9 mouse cellular contexts compared by ENCODE assay signal in genomic region chr1:37614130-37614529, GRCm38 (mm10).
DNase-seq lines count a peak whose midpoint lies in the region; ATAC-seq and TF ChIP-seq lines count a peak whose summit lies in the region.
"Had no signal": no experiment of that assay in that cellular context is flagged by ENCODE, and none has a peak within 500 bp of the region (broad histone marks: within the 10 kb centered on the region; RNA-seq: fewer than 3 reads in every experiment).

No protein-coding gene starts in this region.

- H3K9me3 ChIP-seq in intestine, embryonic 16.5 days (ENCODE audit: control insufficient read depth, low read length), result no peaks in the 10 kb centered on the region
- no peaks in the 10 kb centered on the region for H3K9me3 ChIP-seq in stomach, embryonic 15.5 days
- H3K9me3 ChIP-seq in forebrain, embryonic 12.5 days, result no peaks in the 10 kb centered on the region
- H3K9me3 ChIP-seq: midbrain, embryonic 12.5 days had no signal

- no peaks in the 10 kb centered on the region for H3K27me3 ChIP-seq in intestine, embryonic 16.5 days (replicated peaks; ENCODE audit: control insufficient read depth, insufficient read depth, low read length)
- no peaks in the 10 kb centered on the region for H3K27me3 ChIP-seq in stomach, embryonic 15.5 days (replicated peaks)
- H3K27me3 ChIP-seq in forebrain, embryonic 12.5 days, result no peaks in the 10 kb centered on the region
- H3K27me3 ChIP-seq: midbrain, embryonic 12.5 days had no signal

- TF ChIP-seq CTCF in lung, adult 2 months (IDR thresholded peaks at IDR 0.05; ENCODE audit: insufficient read depth, low read length), result no peak

- WGBS in lung, adult 2 months, result 48% methylated on average over 15 of the region's 15 CpGs
- 36% methylated on average over 15 of the region's 15 CpGs for WGBS in intestine, embryonic 16.5 days
- WGBS in stomach, embryonic 15.5 days, result 37% methylated on average over 15 of the region's 15 CpGs
- WGBS in forebrain, embryonic 12.5 days, result 81% methylated on average over 15 of the region's 15 CpGs

- no peaks in the 10 kb centered on the region for H3K36me3 ChIP-seq in intestine, embryonic 16.5 days (ENCODE audit: control insufficient read depth, insufficient read depth, low read length)
- no peaks in the 10 kb centered on the region for H3K36me3 ChIP-seq in stomach, embryonic 15.5 days
- H3K36me3 ChIP-seq in forebrain, embryonic 12.5 days (replicated peaks), result no peaks in the 10 kb centered on the region
- H3K36me3 ChIP-seq: midbrain, embryonic 12.5 days had no signal

- H3K9ac ChIP-seq in intestine, embryonic 16.5 days (ENCODE audit: low read depth, low read length), result peak overlapping the region; percentile 52
- no peak overlapping the region for H3K9ac ChIP-seq in stomach, embryonic 15.5 days
- H3K9ac ChIP-seq in forebrain, embryonic 12.5 days, result no peak overlapping the region
- H3K9ac ChIP-seq: midbrain, embryonic 12.5 days had no signal

- H3K4me3 ChIP-seq in lung, adult 2 months (replicated peaks; ENCODE audit: extremely low read depth, low read depth, low read length), result peak overlapping the region; percentile 8
- peak overlapping the region; percentile 17 for H3K4me3 ChIP-seq in intestine, embryonic 16.5 days (ENCODE audit: low read length)
- H3K4me3 ChIP-seq in stomach, embryonic 15.5 days (replicated peaks), result peak overlapping the region; percentile 5; the same call in 1 of the 2 replicates
- no peak overlapping the region for H3K4me3 ChIP-seq in forebrain, embryonic 12.5 days (replicated peaks)
- H3K4me3 ChIP-seq: midbrain, embryonic 12.5 days had no signal

- H3K4me1 ChIP-seq in lung, adult 2 months (ENCODE audit: control insufficient read depth, insufficient read depth, low read length), result peaks cover 2% of the 10 kb centered on the region; the same call in 1 of the 2 replicates
- peaks cover 50% of the 10 kb centered on the region for H3K4me1 ChIP-seq in intestine, embryonic 16.5 days (ENCODE audit: control insufficient read depth, insufficient read depth, low read length)
- H3K4me1 ChIP-seq in stomach, embryonic 15.5 days, result peaks cover 41% of the 10 kb centered on the region
- H3K4me1 ChIP-seq in forebrain, embryonic 12.5 days, result peaks cover 4% of the 10 kb centered on the region; the same call in 1 of the 2 replicates

- peak overlapping the region; percentile 91 for H3K27ac ChIP-seq in intestine, embryonic 16.5 days (ENCODE audit: low read length)
- peak overlapping the region; percentile 77 for H3K27ac ChIP-seq in stomach, embryonic 15.5 days
- no peak overlapping the region for H3K27ac ChIP-seq in forebrain, embryonic 12.5 days
- H3K27ac ChIP-seq: midbrain, embryonic 12.5 days had no signal

- H3K4me2 ChIP-seq in intestine, embryonic 16.5 days (ENCODE audit: low read depth, low read length), result peak overlapping the region; percentile 37
- H3K4me2 ChIP-seq in stomach, embryonic 15.5 days, result peak overlapping the region; percentile 42
- no peak overlapping the region for H3K4me2 ChIP-seq in forebrain, embryonic 12.5 days
- H3K4me2 ChIP-seq: midbrain, embryonic 12.5 days had no signal

- TF ChIP-seq POLR2A in lung, adult 2 months (IDR thresholded peaks at IDR 0.05; ENCODE audit: borderline replicate concordance, extremely low read depth, low read depth, low read length), result no peak

- ATAC-seq in intestine, embryonic 16.5 days, result no peak
- ATAC-seq in stomach, embryonic 15.5 days (ENCODE audit: insufficient read depth, low FRiP score, low read depth), result no peak
- no peak for ATAC-seq in forebrain, embryonic 12.5 days (ENCODE audit: low FRiP score)

- DNase-seq in adrenal gland, postnatal 14 days, result peak; percentile 20
- no peak for DNase-seq in adrenal gland, postnatal 25 days
- no peak for DNase-seq in lung, adult 2 months
- no peak for DNase-seq in lung, postnatal 14 days
- DNase-seq in ovary, postnatal 10 days (ENCODE audit: low spot score), result no peak
